Mouse (Mus musculus): Measurements from ENCODE around the gene Rab40c. TPM values are rescaled to one million over a fixed set of nuclear protein-coding genes. Genes with fewer than 3 reads are reported as not detected.

The Rab40c gene
- polyA plus RNA-seq, 1 experiment from 2014 or later, result 15.0 TPM

DNA sequence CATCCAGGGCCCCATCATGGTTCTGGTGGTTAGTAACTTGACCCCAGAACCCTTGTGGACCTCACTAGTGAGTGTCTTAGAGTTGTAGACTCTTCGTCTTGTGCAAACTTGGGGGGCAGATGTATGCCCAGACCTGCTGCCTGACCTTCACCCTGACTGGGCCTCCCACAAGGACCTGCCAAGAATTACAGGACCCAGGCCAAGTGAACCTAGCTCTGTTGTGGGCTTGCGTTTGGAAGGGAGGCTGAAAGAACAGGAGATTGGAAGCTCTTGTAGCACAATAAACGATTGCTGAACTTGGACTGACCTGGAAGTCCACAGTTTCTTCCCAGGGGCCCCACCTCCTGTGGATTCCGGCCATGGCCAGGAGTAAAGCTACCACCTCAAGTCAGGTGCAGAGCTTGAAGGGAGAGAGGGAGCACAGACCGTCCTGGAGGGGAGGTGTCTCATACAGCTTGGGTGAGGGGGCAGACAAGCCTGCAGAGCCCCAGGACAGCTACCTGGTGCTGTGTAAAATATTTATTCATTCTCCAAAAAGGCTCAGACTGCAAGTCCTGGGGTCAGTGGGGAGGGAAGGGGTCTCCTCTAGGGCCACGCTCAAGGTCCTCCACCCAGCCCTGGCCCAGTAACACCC lies 85.4 kb downstream of the Rab40c start:
- H3K4me2 ChIP-seq, result peak overlapping the region; percentile 96
- peaks cover 62% of the 10 kb centered on the region for H3K4me1 ChIP-seq (ENCODE audit: control insufficient read depth, insufficient read depth, low read length)
- 73% methylated on average over 6 of the region's 6 CpGs for WGBS
- peak overlapping the region; percentile 84 for H3K27ac ChIP-seq (ENCODE audit: low read depth, low read length)
- no peaks in the 10 kb centered on the region for H3K9me3 ChIP-seq (ENCODE audit: control insufficient read depth, low read length)
- peak overlapping the region; percentile 71 for H3K4me3 ChIP-seq (ENCODE audit: low read depth, low read length)
- peak overlapping the region; percentile 67 for H3K9ac ChIP-seq (ENCODE audit: low read length)
- DNase-seq (ENCODE audit: low spot score, missing footprints) (no peak), ATAC-seq (ENCODE audit: low FRiP score) (no peak)
- no peaks in the 10 kb centered on the region; the same call in 1 of the 2 replicates for H3K27me3 ChIP-seq (ENCODE audit: control insufficient read depth, insufficient read depth, low read length)
- peaks cover 14% of the 10 kb centered on the region; the same call in 1 of the 2 replicates for H3K36me3 ChIP-seq (ENCODE audit: control insufficient read depth, insufficient read depth, low read length)

DNA sequence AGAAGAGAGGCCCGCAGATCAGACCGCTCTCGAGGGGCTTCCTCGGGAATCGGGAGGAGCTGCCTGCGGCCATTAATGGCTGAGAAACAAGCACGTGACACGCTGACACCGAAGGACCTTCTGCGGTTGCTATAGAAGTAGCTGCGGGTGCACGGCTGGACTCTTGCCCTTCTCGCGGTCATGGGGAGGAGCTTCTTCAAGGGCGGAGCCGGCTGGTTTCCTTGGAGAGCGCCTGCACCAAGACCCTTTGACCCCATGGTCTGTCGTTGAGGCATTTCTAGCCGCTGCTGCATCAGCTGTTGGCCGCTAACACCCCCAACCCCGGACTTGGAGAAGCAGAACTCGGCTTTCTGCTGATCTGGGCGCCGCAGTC lies 86.2 kb downstream of the Rab40c start, which contains the start of gene Stub1:
Gene Stub1 (minus strand): TSS at position 114 of the 373 bp plus-strand sequence.
- DNase-seq (ENCODE audit: low spot score, missing footprints) (no peak), ATAC-seq (ENCODE audit: low FRiP score) (peak; percentile 78)
- H3K9me3 ChIP-seq (ENCODE audit: control insufficient read depth, low read length), result no peaks in the 10 kb centered on the region
- peaks cover 67% of the 10 kb centered on the region for H3K4me1 ChIP-seq (ENCODE audit: control insufficient read depth, insufficient read depth, low read length)
- H3K4me2 ChIP-seq, result peak within 1 kb of the TSS; percentile 96
- H3K9ac ChIP-seq (ENCODE audit: low read length), result peak within 1 kb of the TSS; percentile 79
- no peaks in the 10 kb centered on the region; the same call in 1 of the 2 replicates for H3K27me3 ChIP-seq (ENCODE audit: control insufficient read depth, insufficient read depth, low read length)
- under 1% methylated on average over 24 of the region's 24 CpGs for WGBS
- H3K27ac ChIP-seq (ENCODE audit: low read depth, low read length), result peak within 1 kb of the TSS; percentile 84
- H3K36me3 ChIP-seq (ENCODE audit: control insufficient read depth, insufficient read depth, low read length), result peaks cover 11% of the 10 kb centered on the region; the same call in 1 of the 2 replicates
- H3K4me3 ChIP-seq (ENCODE audit: low read depth, low read length), result peak within 1 kb of the TSS; percentile 71

DNA sequence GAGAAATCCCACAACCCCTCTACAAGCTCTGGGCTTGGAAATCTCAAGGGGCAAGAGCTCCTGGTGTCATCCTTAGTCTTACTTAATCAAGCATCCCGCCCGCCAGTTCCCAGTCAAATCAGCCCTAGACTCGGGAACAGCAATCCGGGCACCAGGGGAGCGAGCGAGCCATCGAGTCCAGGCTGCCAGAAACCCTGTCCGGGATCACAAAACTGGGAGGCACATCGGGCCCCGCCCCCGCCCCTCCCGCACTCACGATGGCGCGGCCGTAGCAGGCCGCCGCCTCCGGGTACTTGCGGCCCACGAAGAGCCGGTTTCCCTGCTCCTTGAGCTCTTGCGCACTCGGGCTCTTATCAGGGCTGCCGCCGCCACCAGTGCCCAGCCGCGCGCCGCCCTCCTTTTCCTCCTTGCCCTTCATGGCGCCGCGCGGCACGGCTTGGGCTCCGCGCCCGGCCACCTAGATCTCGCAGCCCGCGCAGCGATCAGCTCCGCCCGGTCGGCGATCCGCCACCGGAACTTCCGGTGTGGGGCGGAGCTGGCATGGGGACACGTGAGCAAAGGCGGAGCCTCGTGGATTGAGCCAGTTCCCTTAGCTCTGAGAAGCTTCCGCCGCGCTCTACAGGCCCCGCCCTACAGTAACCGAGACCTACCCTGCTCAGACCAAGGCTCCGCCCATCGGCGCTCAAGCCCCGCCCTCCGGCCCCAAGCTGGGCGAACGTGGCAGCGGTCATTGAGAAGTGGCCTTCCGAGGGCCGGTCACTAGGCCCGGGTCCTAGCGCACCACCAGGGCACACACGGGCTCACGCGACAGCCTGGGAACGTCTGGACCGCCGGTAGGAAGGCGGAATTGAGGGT lies 86.9 kb downstream of the Rab40c start:
- no peaks in the 10 kb centered on the region; the same call in 1 of the 2 replicates for H3K27me3 ChIP-seq (ENCODE audit: control insufficient read depth, insufficient read depth, low read length)
- under 1% methylated on average over 67 of the region's 77 CpGs for WGBS
- peak overlapping the region; percentile 71 for H3K4me3 ChIP-seq (ENCODE audit: low read depth, low read length)
- no peaks in the 10 kb centered on the region for H3K9me3 ChIP-seq (ENCODE audit: control insufficient read depth, low read length)
- peak; percentile 92 for ATAC-seq (ENCODE audit: low FRiP score)
- H3K36me3 ChIP-seq (ENCODE audit: control insufficient read depth, insufficient read depth, low read length), result peaks cover 11% of the 10 kb centered on the region; the same call in 1 of the 2 replicates
- peak overlapping the region; percentile 96 for H3K4me2 ChIP-seq
- peaks cover 67% of the 10 kb centered on the region for H3K4me1 ChIP-seq (ENCODE audit: control insufficient read depth, insufficient read depth, low read length)
- peak overlapping the region; percentile 84 for H3K27ac ChIP-seq (ENCODE audit: low read depth, low read length)
- DNase-seq (ENCODE audit: low spot score, missing footprints), result peak; percentile 100
- H3K9ac ChIP-seq (ENCODE audit: low read length), result peak overlapping the region; percentile 79

Other genes starting within 250 kb of the Rab40c start
- 0.77 and 1.3 TPM in 2 replicates for gene Gng13, start 202.6 kb downstream of the Rab40c start, polyA plus RNA-seq (2014; fragmentation: Nextera tagmentation; extraction: Ambion mirVana)
- gene Chtf18, start 192.3 kb downstream of the Rab40c start, polyA plus RNA-seq (2014; fragmentation: Nextera tagmentation; extraction: Ambion mirVana), result 15.0 and 17.3 TPM in 2 replicates
- gene Rpusd1, start 192.1 kb downstream of the Rab40c start, polyA plus RNA-seq (2014; fragmentation: Nextera tagmentation; extraction: Ambion mirVana), result 16.0 and 19.8 TPM in 2 replicates
- gene Mslnl, start 183.7 kb downstream of the Rab40c start, polyA plus RNA-seq (2014; fragmentation: Nextera tagmentation; extraction: Ambion mirVana), result not detected in 2 replicates
- not detected in 2 replicates for gene Msln, start 165.3 kb downstream of the Rab40c start, polyA plus RNA-seq (2014; fragmentation: Nextera tagmentation; extraction: Ambion mirVana)
- gene Narfl, start 146.0 kb downstream of the Rab40c start, polyA plus RNA-seq (2014; fragmentation: Nextera tagmentation; extraction: Ambion mirVana), result 22.2 and 23.4 TPM in 2 replicates
- 76.4 and 77.1 TPM in 2 replicates for gene Haghl, start 134.1 kb downstream of the Rab40c start, polyA plus RNA-seq (2014; fragmentation: Nextera tagmentation; extraction: Ambion mirVana)
- 0.11 and 0.34 TPM in 2 replicates for gene Ccdc78, start 133.1 kb downstream of the Rab40c start, polyA plus RNA-seq (2014; fragmentation: Nextera tagmentation; extraction: Ambion mirVana)
- 69.1 and 71.4 TPM in 2 replicates for gene Fam173a, start 126.8 kb downstream of the Rab40c start, polyA plus RNA-seq (2014; fragmentation: Nextera tagmentation; extraction: Ambion mirVana)
- not detected in 2 replicates for gene AC134908.4, start 124.1 kb downstream of the Rab40c start, polyA plus RNA-seq (2014; fragmentation: Nextera tagmentation; extraction: Ambion mirVana)
- 21.3 and 32.1 TPM in 2 replicates for gene Metrn, start 122.6 kb downstream of the Rab40c start, polyA plus RNA-seq (2014; fragmentation: Nextera tagmentation; extraction: Ambion mirVana)
- gene Fbxl16, start 110.6 kb downstream of the Rab40c start, polyA plus RNA-seq (2014; fragmentation: Nextera tagmentation; extraction: Ambion mirVana), result 11.2 and 12.0 TPM in 2 replicates
- gene Wdr24, start 96.1 kb downstream of the Rab40c start, polyA plus RNA-seq (2014; fragmentation: Nextera tagmentation; extraction: Ambion mirVana), result 23.7 and 27.4 TPM in 2 replicates
- gene Jmjd8, start 90.9 kb downstream of the Rab40c start, polyA plus RNA-seq (2014; fragmentation: Nextera tagmentation; extraction: Ambion mirVana), result 50.3 and 54.1 TPM in 2 replicates
- 280 and 296 TPM in 2 replicates for gene Stub1, start 86.3 kb downstream of the Rab40c start, polyA plus RNA-seq (2014; fragmentation: Nextera tagmentation; extraction: Ambion mirVana)
- gene Rhbdl1, start 82.4 kb downstream of the Rab40c start, polyA plus RNA-seq (2014; fragmentation: Nextera tagmentation; extraction: Ambion mirVana), result 2.3 and 3.2 TPM in 2 replicates
- 0.63 and 1.2 TPM in 2 replicates for gene Gm20683, start 78.0 kb downstream of the Rab40c start, polyA plus RNA-seq (2014; fragmentation: Nextera tagmentation; extraction: Ambion mirVana)
- 7.0 and 8.7 TPM in 2 replicates for gene Rhot2, start 74.9 kb downstream of the Rab40c start, polyA plus RNA-seq (2014; fragmentation: Nextera tagmentation; extraction: Ambion mirVana)
- gene Wdr90, start 58.2 kb downstream of the Rab40c start, polyA plus RNA-seq (2014; fragmentation: Nextera tagmentation; extraction: Ambion mirVana), result 15.7 and 17.8 TPM in 2 replicates
- 6.1 and 7.0 TPM in 2 replicates for gene Mcrip2, start 51.0 kb downstream of the Rab40c start, polyA plus RNA-seq (2014; fragmentation: Nextera tagmentation; extraction: Ambion mirVana)
- 57.1 and 60.1 TPM in 2 replicates for gene Mettl26, start 44.7 kb downstream of the Rab40c start, polyA plus RNA-seq (2014; fragmentation: Nextera tagmentation; extraction: Ambion mirVana)
- gene Wfikkn1, start 38.9 kb downstream of the Rab40c start, polyA plus RNA-seq (2014; fragmentation: Nextera tagmentation; extraction: Ambion mirVana), result 0.91 and 1.1 TPM in 2 replicates
- 47.2 and 50.9 TPM in 2 replicates for gene Pigq, start 25.2 kb upstream of the Rab40c start, polyA plus RNA-seq (2014; fragmentation: Nextera tagmentation; extraction: Ambion mirVana)
- 0.37 TPM in 1 of 2 replicates, not detected in the other for gene Nhlrc4, start 25.2 kb upstream of the Rab40c start, polyA plus RNA-seq (2014; fragmentation: Nextera tagmentation; extraction: Ambion mirVana)
- gene A930017K11Rik, start 32.8 kb upstream of the Rab40c start, polyA plus RNA-seq (2014; fragmentation: Nextera tagmentation; extraction: Ambion mirVana), result not detected in 2 replicates
- gene Capn15, start 66.1 kb upstream of the Rab40c start, polyA plus RNA-seq (2014; fragmentation: Nextera tagmentation; extraction: Ambion mirVana), result 19.0 and 21.5 TPM in 2 replicates
- 18.1 and 18.2 TPM in 2 replicates for gene Rab11fip3, start 149.8 kb upstream of the Rab40c start, polyA plus RNA-seq (2014; fragmentation: Nextera tagmentation; extraction: Ambion mirVana)
- 17.0 and 18.1 TPM in 2 replicates for gene Decr2, start 170.6 kb upstream of the Rab40c start, polyA plus RNA-seq (2014; fragmentation: Nextera tagmentation; extraction: Ambion mirVana)
- gene Nme4, start 175.9 kb upstream of the Rab40c start, polyA plus RNA-seq (2014; fragmentation: Nextera tagmentation; extraction: Ambion mirVana), result 51.5 and 57.7 TPM in 2 replicates
- 1.1 and 1.3 TPM in 2 replicates for gene Tmem8, start 193.6 kb upstream of the Rab40c start, polyA plus RNA-seq (2014; fragmentation: Nextera tagmentation; extraction: Ambion mirVana)
- gene Mrpl28, start 203.8 kb upstream of the Rab40c start, polyA plus RNA-seq (2014; fragmentation: Nextera tagmentation; extraction: Ambion mirVana), result 256 and 275 TPM in 2 replicates
- 11.4 and 12.7 TPM in 2 replicates for gene Axin1, start 219.0 kb upstream of the Rab40c start, polyA plus RNA-seq (2014; fragmentation: Nextera tagmentation; extraction: Ambion mirVana)

All from midbrain, embryonic 11.5 days (tissue).